Mouse (Mus musculus) Patski (cell line): ENCODE results near the gene Fam114a1. TPM values are rescaled to one million over a fixed set of nuclear protein-coding genes. Genes with fewer than 3 reads are reported as not detected.
A peak's percentile ranks its signal among the peaks of the same experiment; 100 is the strongest.

ENCODE experiments used
- ATAC-seq: fragments of 100-300 bp; one replicate; pipeline ENCODE4 v1.8.0; 2021
- CTCF ChIA-PET: fragments of 350-600 bp; sonication (Branson Sonifier 250); formaldehyde crosslinking; loops from one replicate; lab custom pipeline; 2022; ENCODE audit warnings: inconsistent platforms; lab: Charles Lee
- POLR2A ChIA-PET: fragments of 350-600 bp; sonication (Branson Sonifier 250); formaldehyde crosslinking; loops from one replicate; lab custom pipeline; 2022; ENCODE audit warnings: antibody characterized with exemption, inconsistent platforms; lab: Charles Lee
- DNase-seq: peaks from one replicate; pipeline ENCODE4 v3.0.0-alpha.2; 2011; ENCODE audit warnings: low read depth, low spot score
- H3K27me3 ChIP-seq: fragments of 371-371 bp; one replicate; pipeline ENCODE4 v1.5.1; 2021
- CTCF ChIP-seq: fragments of 100-300 bp; IDR thresholded peaks from one replicate; pipeline ENCODE4 v1.5.1; 2021
- in situ Hi-C: fragments of 300-500 bp; cut with MboI; formaldehyde crosslinking; loops from 3 replicates; pipeline ENCODE4 v1.11.1; 2018; ENCODE audit warnings: low pct_unique_long_range_greater_than_20kb, mixed read lengths
- polyA plus RNA-seq: library from polyadenylated mRNA; unstranded; gene quantifications from one replicate; pipeline ENCODE4 v1.2.3, GENCODE M21; 2021

Gene Fam114a1
- polyA plus RNA-seq, 1 experiment from 2014 or later, result 29.7 TPM

DNA sequence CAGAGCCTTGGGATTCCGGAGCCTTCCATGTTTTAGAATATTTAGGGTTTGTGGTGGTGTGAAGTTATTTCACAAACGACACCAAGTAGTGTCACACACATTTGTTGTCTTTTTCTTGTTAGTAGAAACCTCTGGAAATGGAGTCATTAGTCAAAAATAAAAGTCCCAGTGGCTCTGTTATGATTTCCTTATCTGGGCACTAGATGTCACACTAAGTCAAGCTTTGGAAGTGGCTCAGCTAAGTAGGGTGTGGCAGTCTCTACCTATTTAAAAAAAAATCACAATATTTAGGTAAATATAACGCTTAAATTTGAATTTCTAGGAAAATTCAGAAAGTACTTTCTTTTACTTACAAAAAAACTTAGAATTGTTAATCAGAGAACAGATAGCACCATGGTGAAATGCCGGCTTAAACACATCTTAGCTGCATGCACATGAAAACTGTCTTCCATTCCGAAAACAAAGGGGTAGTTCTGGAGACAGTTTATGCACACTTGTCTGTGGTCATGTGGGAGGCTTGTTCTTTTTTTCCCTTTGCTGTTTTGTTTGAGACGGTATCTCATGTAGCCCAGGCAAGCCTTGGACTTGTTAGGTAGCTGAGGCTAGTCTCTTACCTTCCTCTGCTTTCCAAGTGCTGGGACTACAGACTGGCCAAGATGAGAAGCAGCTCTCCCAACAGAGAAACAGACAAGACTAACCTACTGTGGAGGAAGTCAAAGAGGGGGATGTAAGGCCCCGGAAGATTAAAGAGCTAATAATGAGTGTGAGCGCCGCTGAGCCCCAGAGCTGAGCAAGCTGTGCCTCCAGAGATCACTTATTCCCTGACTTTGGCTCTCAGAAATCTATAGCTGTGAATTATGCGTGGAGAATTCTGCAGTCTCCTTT lies 33.3 kb downstream of the Fam114a1 start:
- ATAC-seq, result no peak
- ChIA-PET CTCF (interaction anchor here (0.7 to 2.4 kb wide), 28 partner anchors 10 to 290 kb away, joined by 3 to 9 read pairs (median 4); partner anchors contain the start of gene Wdr19), POLR2A (interaction anchor here (0.7 to 1.2 kb wide), 2 partner anchors 14 to 197 kb away, joined by 3 read pairs; no protein-coding TSS in a partner anchor)
- TF ChIP-seq CTCF, result peak; percentile 68
- no peaks in the 10 kb centered on the region for H3K27me3 ChIP-seq
- in situ Hi-C loops, result loop anchor here (5.0 kb wide), 1 partner anchor 204 kb away; no protein-coding TSS in a partner anchor
- DNase-seq, result peak; percentile 22

DNA sequence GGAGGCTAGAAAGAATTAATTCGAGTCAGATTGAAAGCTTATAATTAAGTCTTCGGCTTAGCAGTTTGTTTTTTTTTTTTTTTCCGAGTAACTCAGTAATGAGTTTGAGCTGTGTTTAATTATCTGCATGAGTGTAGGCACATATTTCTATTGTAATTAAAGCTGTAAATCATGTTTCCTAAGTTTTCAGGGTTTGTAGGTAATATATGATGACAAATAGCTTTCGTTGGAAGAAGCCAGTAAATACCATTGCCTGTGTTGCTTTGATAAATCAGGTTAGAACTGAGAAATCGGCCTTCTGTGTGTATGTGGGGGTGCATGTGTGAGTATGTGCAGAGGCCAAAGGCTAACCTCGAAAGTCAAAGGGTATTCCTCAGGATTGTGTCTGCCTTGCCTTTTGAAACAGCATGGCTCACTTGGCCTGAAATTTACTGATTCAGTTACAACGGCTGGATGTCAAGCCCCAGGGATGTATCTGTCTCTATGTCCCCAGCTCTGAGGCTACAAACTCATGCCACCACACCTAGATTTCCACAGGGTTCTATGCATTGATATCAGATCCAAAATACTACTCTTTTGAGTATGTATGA lies 34.2 kb downstream of the Fam114a1 start:
- no peak for TF ChIP-seq CTCF
- in situ Hi-C loops, result loop anchor here (5.0 kb wide), 1 partner anchor 203 kb away; no protein-coding TSS in a partner anchor
- peak; percentile 52 for ATAC-seq
- CTCF ChIA-PET, result interaction anchor here (0.7 to 2.4 kb wide), 27 partner anchors 10 to 289 kb away, joined by 3 to 9 read pairs (median 3); no protein-coding TSS in a partner anchor
- no peaks in the 10 kb centered on the region for H3K27me3 ChIP-seq
- DNase-seq, result peak; percentile 51
- POLR2A ChIA-PET, result interaction anchor here (0.7 to 1.2 kb wide), 2 partner anchors 15 to 196 kb away, joined by 3 read pairs; no protein-coding TSS in a partner anchor

DNA sequence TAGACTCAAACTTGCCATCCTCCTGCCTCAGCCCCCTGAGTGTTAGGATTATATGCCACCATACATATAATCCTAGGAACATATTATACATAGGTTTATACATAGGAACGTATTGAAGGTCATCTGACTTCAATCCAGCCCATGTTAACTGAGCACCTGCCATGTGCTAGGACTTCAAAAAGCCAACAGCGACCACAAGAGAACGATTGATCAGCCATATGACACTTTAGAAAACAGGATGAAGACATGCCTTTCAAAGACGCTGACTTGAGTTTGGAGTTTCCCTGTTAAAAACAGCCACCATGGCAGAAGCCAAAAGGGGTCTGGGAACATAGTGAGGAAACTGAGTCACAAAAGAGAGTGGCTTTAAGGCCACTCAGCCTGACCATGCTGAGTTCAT lies 35.4 kb downstream of the Fam114a1 start:
- no peaks in the 10 kb centered on the region for H3K27me3 ChIP-seq
- in situ Hi-C loops, result no loop called here
- POLR2A ChIA-PET, result no interaction called here
- CTCF ChIA-PET, result no interaction called here
- DNase-seq (no peak), ATAC-seq (no peak)
- no peak for TF ChIP-seq CTCF

DNA sequence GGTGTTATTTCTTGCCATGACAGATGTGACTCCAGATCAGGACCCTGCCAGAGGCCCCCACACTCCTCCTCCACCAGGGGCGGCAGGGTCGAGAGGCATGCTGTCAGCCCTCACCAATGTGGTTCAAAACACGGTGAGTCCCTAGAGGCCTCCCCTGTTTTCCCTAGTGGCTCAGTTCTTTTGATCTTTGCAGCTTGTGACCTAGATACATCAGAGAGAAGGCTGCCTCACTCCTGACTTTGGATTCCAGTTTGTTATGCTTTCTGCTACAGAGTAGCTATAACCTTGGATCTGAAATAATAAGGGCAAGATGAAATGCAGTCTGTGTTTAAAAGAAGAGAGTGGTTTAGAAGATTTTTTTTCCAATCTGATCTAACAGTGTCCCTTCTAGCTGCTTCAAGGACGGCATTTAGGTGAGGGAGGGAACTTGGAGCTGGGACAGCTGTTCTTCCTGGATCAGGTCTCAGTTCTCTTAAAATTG lies 36.2 kb downstream of the Fam114a1 start:
- in situ Hi-C loops, result no loop called here
- DNase-seq (no peak), ATAC-seq (no peak)
- CTCF ChIA-PET, result interaction anchor here (1.5 to 1.8 kb wide), 2 partner anchors 13 to 207 kb away, joined by 4 to 6 read pairs; no protein-coding TSS in a partner anchor
- POLR2A ChIA-PET, result no interaction called here
- no peaks in the 10 kb centered on the region for H3K27me3 ChIP-seq
- no peak for TF ChIP-seq CTCF

DNA sequence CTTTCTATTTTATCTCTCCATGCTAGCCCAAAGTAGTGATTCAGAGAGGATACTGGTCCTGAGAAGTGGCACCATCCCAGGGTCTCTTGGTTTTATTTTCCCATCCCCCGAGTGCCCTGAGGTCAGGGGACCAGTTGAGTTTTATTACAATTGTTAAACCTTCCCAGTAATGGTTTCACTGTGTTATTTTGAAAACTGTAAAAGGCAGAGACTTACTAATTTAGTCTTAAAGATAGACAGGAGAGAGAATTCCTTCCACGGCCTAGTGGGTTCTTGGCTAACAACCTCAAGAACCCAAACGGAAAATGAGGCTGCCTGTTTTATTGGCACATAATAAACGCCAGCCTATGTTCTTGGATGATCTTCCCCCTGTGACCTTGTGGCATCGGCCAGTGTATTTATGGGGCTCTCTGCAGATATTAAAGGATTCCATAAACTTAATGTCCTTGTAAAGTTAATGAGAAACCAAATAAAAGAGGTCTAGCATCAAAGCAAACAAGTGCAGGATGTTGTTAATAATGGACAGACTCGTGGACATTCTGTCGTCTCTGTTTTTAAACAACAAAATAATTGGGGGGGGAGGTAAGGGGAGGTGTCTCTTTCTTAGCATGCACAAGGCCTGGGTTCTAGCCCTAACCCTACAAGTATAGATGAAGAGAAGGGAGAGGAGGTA lies 42.2 kb downstream of the Fam114a1 start:
- no peaks in the 10 kb centered on the region for H3K27me3 ChIP-seq
- in situ Hi-C loops, result no loop called here
- DNase-seq, result peak; percentile 92
- ATAC-seq, result peak; percentile 74
- POLR2A ChIA-PET, result no interaction called here
- CTCF ChIA-PET, result no interaction called here
- no peak for TF ChIP-seq CTCF

DNA sequence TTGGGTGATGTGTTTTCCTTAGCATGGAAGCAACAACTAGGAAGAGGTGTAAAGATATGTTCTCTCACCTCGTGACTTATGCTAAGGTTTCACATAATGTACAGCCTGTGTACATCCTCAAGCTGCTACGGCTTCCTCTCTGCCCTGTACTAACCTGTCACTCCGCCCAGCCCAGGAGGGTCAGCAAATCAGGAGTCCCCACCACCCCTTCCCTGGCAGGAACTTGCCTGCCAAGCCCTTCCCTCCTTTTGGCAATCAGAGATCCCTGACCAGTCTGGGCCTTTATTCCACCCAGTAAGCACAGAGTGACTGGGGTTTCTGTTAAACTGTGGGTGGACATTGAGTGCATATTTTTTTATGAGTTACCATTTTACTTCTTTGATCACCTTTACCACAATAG lies 45.6 kb downstream of the Fam114a1 start:
- H3K27me3 ChIP-seq, result no peaks in the 10 kb centered on the region
- ATAC-seq (no peak), DNase-seq (no peak)
- in situ Hi-C loops, result no loop called here
- TF ChIP-seq CTCF, result no peak
- ChIA-PET CTCF (interaction anchor here (1.7 kb wide), 1 partner anchor 98 kb away, joined by 3 read pairs; no protein-coding TSS in a partner anchor), POLR2A (no interaction called here)

DNA sequence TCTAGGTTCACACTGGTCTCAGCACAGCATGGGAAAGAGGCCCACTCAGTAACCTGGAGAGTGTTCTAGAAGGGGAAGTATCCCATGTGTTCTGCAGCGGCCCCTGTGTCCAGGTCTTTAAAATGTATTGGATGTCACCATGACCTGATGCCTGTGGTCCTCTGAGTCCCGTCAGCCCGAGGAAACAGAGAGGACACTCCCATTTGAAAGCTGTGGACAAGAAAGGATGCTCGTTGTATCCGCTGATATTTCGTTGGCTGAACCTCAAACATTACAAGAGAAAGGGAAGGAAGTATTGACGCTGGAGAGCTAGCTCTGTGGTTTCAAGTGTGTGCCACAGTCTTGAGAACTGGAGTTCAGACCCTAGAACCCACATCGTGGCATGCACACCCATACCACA lies 49.2 kb downstream of the Fam114a1 start:
- ATAC-seq, result no peak

DNA sequence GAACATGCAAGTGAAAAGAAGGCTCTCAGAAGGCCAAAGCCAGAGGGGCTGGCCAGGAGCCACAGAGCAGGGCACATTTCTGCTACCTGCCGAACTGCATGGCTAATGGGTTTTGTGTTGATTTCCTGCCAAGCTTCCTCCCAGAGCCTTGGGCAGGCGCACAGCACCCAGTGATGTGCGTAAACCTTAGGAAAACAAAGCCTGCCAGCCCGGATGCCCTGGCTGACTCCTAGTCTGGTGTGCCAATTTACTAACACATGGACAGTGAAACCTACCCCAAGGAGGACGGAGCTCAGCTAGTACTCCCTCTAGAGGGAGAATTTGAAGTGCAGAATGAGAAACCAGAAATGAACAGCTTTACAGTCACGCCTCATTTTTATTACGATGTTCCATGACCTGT lies 50.0 kb downstream of the Fam114a1 start:
- no peaks in the 10 kb centered on the region for H3K27me3 ChIP-seq
- DNase-seq (peak; percentile 87), ATAC-seq (peak; percentile 96)
- in situ Hi-C loops, result no loop called here
- ChIA-PET POLR2A (interaction anchor here (0.8 kb wide), 1 partner anchor 10 kb away, joined by 3 read pairs; no protein-coding TSS in a partner anchor), CTCF (interaction anchor here (0.8 to 2.2 kb wide), 11 partner anchors 8 to 136 kb away, joined by 3 to 8 read pairs (median 3); no protein-coding TSS in a partner anchor)
- TF ChIP-seq CTCF, result peak; percentile 65

More for the DNA sequence above, 49.2 kb downstream of the Fam114a1 start:
- no peak for DNase-seq
- in situ Hi-C loops, result no loop called here
- ChIA-PET POLR2A (interaction anchor here (0.8 kb wide), 1 partner anchor 9 kb away, joined by 3 read pairs; no protein-coding TSS in a partner anchor), CTCF (interaction anchor here (1.1 to 2.2 kb wide), 8 partner anchors 8 to 135 kb away, joined by 3 to 8 read pairs (median 4); no protein-coding TSS in a partner anchor)
- TF ChIP-seq CTCF, result no peak
- no peaks in the 10 kb centered on the region for H3K27me3 ChIP-seq

DNA sequence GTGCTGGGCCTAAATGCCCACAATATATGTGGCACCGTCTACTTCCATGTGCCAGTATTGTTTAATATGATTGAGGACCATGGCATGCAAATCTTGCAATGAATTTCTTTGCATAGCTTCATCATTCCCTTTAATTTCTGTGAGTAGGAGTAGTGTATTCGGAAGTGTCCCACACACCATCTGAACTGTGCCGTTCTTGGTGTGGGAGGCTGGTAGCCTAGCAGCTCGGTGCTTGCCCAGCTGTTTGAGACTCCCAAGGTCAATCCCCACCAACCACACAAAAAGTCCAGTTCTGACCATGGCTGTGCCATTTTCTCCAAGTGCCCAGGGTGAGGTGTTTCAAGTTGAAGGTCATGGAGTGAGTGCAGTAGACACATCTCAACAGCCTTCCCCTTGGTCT lies 52.1 kb downstream of the Fam114a1 start:
- no peaks in the 10 kb centered on the region for H3K27me3 ChIP-seq
- no peak for TF ChIP-seq CTCF
- DNase-seq, result no peak
- ChIA-PET POLR2A (no interaction called here), CTCF (no interaction called here)
- ATAC-seq, result no peak
- in situ Hi-C loops, result no loop called here

DNA sequence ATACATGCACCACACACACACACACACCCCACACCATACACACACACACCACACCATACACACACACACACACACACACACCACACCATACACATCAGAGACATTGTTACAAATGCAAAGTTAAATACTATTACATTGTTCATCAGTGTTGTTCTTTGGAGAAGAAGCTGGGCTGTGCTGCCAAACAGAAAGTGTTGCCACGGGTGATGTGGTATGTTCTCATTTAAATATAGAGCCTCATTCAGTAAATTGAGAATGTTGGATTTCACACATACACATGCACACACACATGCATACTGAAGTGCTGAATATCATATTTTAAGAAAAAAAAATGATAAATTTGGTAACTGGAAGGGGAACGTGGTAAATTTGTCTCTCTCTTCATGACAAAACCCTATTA lies 54.8 kb downstream of the Fam114a1 start:
- H3K27me3 ChIP-seq, result no peaks in the 10 kb centered on the region
- ChIA-PET CTCF (no interaction called here), POLR2A (no interaction called here)
- DNase-seq, result no peak
- in situ Hi-C loops, result no loop called here
- ATAC-seq, result no peak
- TF ChIP-seq CTCF, result no peak
